Mouse (Mus musculus) liver, embryonic 14.5 days (tissue): Measurements from ENCODE around the gene Rapgef1.

ENCODE experiments used
- CTCF ChIP-seq: IDR thresholded peaks from 2 replicates; pipeline ENCODE4 v1.5.1; 2016; ENCODE audit warnings: antibody characterized with exemption, low read depth, control low read depth
- EP300 ChIP-seq: IDR thresholded peaks from 2 replicates; pipeline ENCODE4 v1.6.1; 2016; ENCODE audit warnings: antibody characterized with exemption, low read depth

GRCm38 (mm10) chr2:29572811-29573427 is 46.6 kb upstream of the Rapgef1 start:
- TF ChIP-seq CTCF: no peak
- TF ChIP-seq EP300: no peak
